Mouse (Mus musculus) limb, embryonic 15.5 days (tissue): ENCODE results near the gene Nup160. TPM values are rescaled to one million over a fixed set of nuclear protein-coding genes. Genes with fewer than 3 reads are reported as not detected.

ENCODE experiments used
- ATAC-seq: fragments of 200-750 bp; cut with Nextera tagmentation; 2 replicates; pipeline ENCODE4 v1.8.0; 2017; ENCODE audit warnings: low read depth, moderate TSS enrichment; ENCODE audit not compliant: insufficient number of reproducible peaks, low FRiP score, low TSS enrichment
- H3K27ac ChIP-seq: fragments of 300-500 bp; sonication (generic); 2 replicates; pipeline ENCODE4 v1.5.1; 2015; ENCODE audit warnings: moderate library complexity, mild to moderate bottlenecking, inconsistent platforms
- H3K27me3 ChIP-seq: fragments of 300-500 bp; sonication (generic); 2 replicates; pipeline ENCODE4 v1.6.1; 2015; ENCODE audit warnings: inconsistent platforms
- H3K36me3 ChIP-seq: fragments of 300-500 bp; sonication (generic); 2 replicates; pipeline ENCODE4 v1.6.1; 2015; ENCODE audit warnings: inconsistent platforms
- H3K4me1 ChIP-seq: fragments of 300-500 bp; sonication (generic); 2 replicates; pipeline ENCODE4 v1.6.1; 2015; ENCODE audit warnings: inconsistent platforms
- H3K4me2 ChIP-seq: fragments of 300-500 bp; sonication (generic); 2 replicates; pipeline ENCODE4 v1.6.1; 2015; ENCODE audit warnings: mild to moderate bottlenecking, inconsistent platforms
- H3K4me3 ChIP-seq: fragments of 300-500 bp; sonication (generic); 2 replicates; pipeline ENCODE4 v1.5.1; 2015; ENCODE audit warnings: mild to moderate bottlenecking, inconsistent platforms
- H3K9ac ChIP-seq: fragments of 300-500 bp; sonication (generic); 2 replicates; pipeline ENCODE4 v1.6.1; 2015; ENCODE audit warnings: inconsistent platforms
- H3K9me3 ChIP-seq: fragments of 300-500 bp; sonication (generic); 2 replicates; pipeline ENCODE4 v1.6.1; 2016; ENCODE audit warnings: inconsistent platforms
- WGBS: fragments of 180-500 bp; shearing (Covaris S2); methylation state at CpG from one replicate; pipeline ENCODE4 v1.1.7; 2015; 5-methylcytosine and 5-hydroxymethylcytosine counted together
- polyA plus RNA-seq: library from polyadenylated mRNA; unstranded; fragments of >200 nt; fragmentation: Nextera tagmentation; extraction: Ambion mirVana; gene quantifications from 2 replicates; pipeline ENCODE4 v1.2.1, GENCODE M21; 2015

Nup160 gene
- polyA plus RNA-seq, 1 experiment from 2014 or later, result 32.7 TPM

GRCm38 (mm10) chr2:90641710-90642039, 35.3 kb upstream of the Nup160 start:
- no peak for ATAC-seq
- H3K27me3 ChIP-seq, result peaks cover 8% of the 10 kb centered on the region; the same call in 1 of the 2 replicates
- 87% methylated on average over 4 of the region's 4 CpGs for WGBS

GRCm38 (mm10) chr2:90647084-90647483, 29.9 kb upstream of the Nup160 start:
- Histone ChIP-seq H3K36me3 (no peaks in the 10 kb centered on the region), H3K27me3 (peaks cover 4% of the 10 kb centered on the region; the same call in 1 of the 2 replicates), H3K9me3 (no peaks in the 10 kb centered on the region), H3K4me1 (no peaks in the 10 kb centered on the region), H3K9ac (no peak overlapping the region), H3K4me3 (no peak overlapping the region), H3K4me2 (no peak overlapping the region), H3K27ac (no peak overlapping the region)
- WGBS, result 72% methylated on average over 6 of the region's 6 CpGs
- no peak for ATAC-seq

More at GRCm38 (mm10) chr2:90641710-90642039, 35.3 kb upstream of the Nup160 start:
- Histone ChIP-seq H3K4me1 (peaks cover 8% of the 10 kb centered on the region), H3K27ac (no peak overlapping the region), H3K36me3 (no peaks in the 10 kb centered on the region), H3K4me2 (no peak overlapping the region), H3K9me3 (no peaks in the 10 kb centered on the region), H3K9ac (no peak overlapping the region), H3K4me3 (no peak overlapping the region)

- no peak overlapping the region for H3K4me3 ChIP-seq
- H3K27ac ChIP-seq, result no peak overlapping the region
- H3K9me3 ChIP-seq, result no peaks in the 10 kb centered on the region
- no peaks in the 10 kb centered on the region for H3K4me1 ChIP-seq
- WGBS, result 88% methylated on average over 3 of the region's 3 CpGs
- H3K4me2 ChIP-seq, result no peak overlapping the region
- no peaks in the 10 kb centered on the region for H3K36me3 ChIP-seq
- no peak overlapping the region for H3K9ac ChIP-seq
- peaks cover 4% of the 10 kb centered on the region; the same call in 1 of the 2 replicates for H3K27me3 ChIP-seq
- no peak for ATAC-seq
Measured at GRCm38 (mm10) chr2:90649405-90649804, 27.6 kb upstream of the Nup160 start.

GRCm38 (mm10) chr2:90649965-90650364, 27.1 kb upstream of the Nup160 start:
- Histone ChIP-seq H3K4me3 (no peak overlapping the region), H3K27ac (no peak overlapping the region), H3K36me3 (no peaks in the 10 kb centered on the region), H3K4me1 (no peaks in the 10 kb centered on the region), H3K4me2 (no peak overlapping the region), H3K27me3 (peaks cover 4% of the 10 kb centered on the region; the same call in 1 of the 2 replicates), H3K9me3 (no peaks in the 10 kb centered on the region), H3K9ac (no peak overlapping the region)
- 77% methylated on average over 4 of the region's 4 CpGs for WGBS
- ATAC-seq, result no peak

- 69% methylated on average over 8 of the region's 10 CpGs for WGBS
- Histone ChIP-seq H3K4me2 (no peak overlapping the region), H3K9me3 (no peaks in the 10 kb centered on the region), H3K4me1 (no peaks in the 10 kb centered on the region), H3K4me3 (no peak overlapping the region), H3K27ac (no peak overlapping the region), H3K27me3 (peaks cover 4% of the 10 kb centered on the region; the same call in 1 of the 2 replicates), H3K9ac (no peak overlapping the region), H3K36me3 (no peaks in the 10 kb centered on the region)
- ATAC-seq, result no peak
Measured at GRCm38 (mm10) chr2:90652101-90652500, 24.9 kb upstream of the Nup160 start.

- Histone ChIP-seq H3K9me3 (no peaks in the 10 kb centered on the region), H3K4me2 (no peak overlapping the region), H3K36me3 (no peaks in the 10 kb centered on the region), H3K4me3 (no peak overlapping the region), H3K27ac (no peak overlapping the region), H3K27me3 (peaks cover 4% of the 10 kb centered on the region; the same call in 1 of the 2 replicates), H3K4me1 (no peaks in the 10 kb centered on the region), H3K9ac (no peak overlapping the region)
- no peak for ATAC-seq
- 50% methylated on average over 4 of the region's 4 CpGs for WGBS
Measured at GRCm38 (mm10) chr2:90652993-90653392, 24.0 kb upstream of the Nup160 start.

GRCm38 (mm10) chr2:90655449-90655848, 21.6 kb upstream of the Nup160 start:
- WGBS, result 56% methylated on average over 6 of the region's 6 CpGs

GRCm38 (mm10) chr2:90658613-90659012, 18.4 kb upstream of the Nup160 start:
- no peak overlapping the region for H3K4me3 ChIP-seq
- 70% methylated on average over 4 of the region's 4 CpGs for WGBS
- H3K4me1 ChIP-seq, result no peaks in the 10 kb centered on the region
- H3K36me3 ChIP-seq, result no peaks in the 10 kb centered on the region
- H3K4me2 ChIP-seq, result no peak overlapping the region
- H3K27ac ChIP-seq, result no peak overlapping the region
- no peak overlapping the region for H3K9ac ChIP-seq
- no peak for ATAC-seq
- H3K27me3 ChIP-seq, result no peaks in the 10 kb centered on the region
- no peaks in the 10 kb centered on the region for H3K9me3 ChIP-seq

More at GRCm38 (mm10) chr2:90655449-90655848, 21.6 kb upstream of the Nup160 start:
- ATAC-seq, result no peak
- Histone ChIP-seq H3K9ac (no peak overlapping the region), H3K27me3 (no peaks in the 10 kb centered on the region), H3K27ac (no peak overlapping the region), H3K36me3 (no peaks in the 10 kb centered on the region), H3K4me1 (no peaks in the 10 kb centered on the region), H3K9me3 (no peaks in the 10 kb centered on the region), H3K4me2 (no peak overlapping the region), H3K4me3 (no peak overlapping the region)

- Histone ChIP-seq H3K27me3 (no peaks in the 10 kb centered on the region), H3K36me3 (no peaks in the 10 kb centered on the region), H3K9me3 (no peaks in the 10 kb centered on the region), H3K4me2 (no peak overlapping the region), H3K27ac (no peak overlapping the region), H3K9ac (no peak overlapping the region), H3K4me1 (no peaks in the 10 kb centered on the region), H3K4me3 (no peak overlapping the region)
- WGBS, result 83% methylated on average over 1 of the region's 1 CpGs
- ATAC-seq, result no peak
Measured at GRCm38 (mm10) chr2:90659016-90659415, 18.0 kb upstream of the Nup160 start.

GRCm38 (mm10) chr2:90659639-90660038, 17.4 kb upstream of the Nup160 start:
- H3K9me3 ChIP-seq, result no peaks in the 10 kb centered on the region
- H3K9ac ChIP-seq, result no peak overlapping the region
- no peak overlapping the region for H3K27ac ChIP-seq
- ATAC-seq, result no peak
- H3K4me3 ChIP-seq, result no peak overlapping the region
- no peaks in the 10 kb centered on the region for H3K36me3 ChIP-seq
- H3K4me2 ChIP-seq, result no peak overlapping the region
- H3K27me3 ChIP-seq, result no peaks in the 10 kb centered on the region
- H3K4me1 ChIP-seq, result no peaks in the 10 kb centered on the region
- WGBS, result 73% methylated on average over 3 of the region's 3 CpGs

- no peak overlapping the region for H3K9ac ChIP-seq
- no peaks in the 10 kb centered on the region for H3K36me3 ChIP-seq
- no peaks in the 10 kb centered on the region for H3K27me3 ChIP-seq
- WGBS, result 90% methylated on average over 1 of the region's 1 CpGs
- H3K4me1 ChIP-seq, result no peaks in the 10 kb centered on the region
- H3K27ac ChIP-seq, result no peak overlapping the region
- H3K4me2 ChIP-seq, result no peak overlapping the region
- H3K4me3 ChIP-seq, result no peak overlapping the region
- ATAC-seq, result no peak
- H3K9me3 ChIP-seq, result no peaks in the 10 kb centered on the region
Measured at GRCm38 (mm10) chr2:90660947-90661346, 16.1 kb upstream of the Nup160 start.

GRCm38 (mm10) chr2:90661426-90661825, 15.6 kb upstream of the Nup160 start:
- H3K36me3 ChIP-seq, result no peaks in the 10 kb centered on the region
- no peaks in the 10 kb centered on the region for H3K4me1 ChIP-seq
- no peak overlapping the region for H3K9ac ChIP-seq
- H3K27ac ChIP-seq, result no peak overlapping the region
- WGBS, result 43% methylated on average over 3 of the region's 3 CpGs
- H3K4me3 ChIP-seq, result no peak overlapping the region
- no peak overlapping the region for H3K4me2 ChIP-seq
- ATAC-seq, result no peak
- H3K27me3 ChIP-seq, result no peaks in the 10 kb centered on the region
- H3K9me3 ChIP-seq, result no peaks in the 10 kb centered on the region
